Mouse (Mus musculus): Measurements from ENCODE around the gene Ltbp2. TPM values are rescaled to one million over a fixed set of nuclear protein-coding genes. Genes with fewer than 3 reads are reported as not detected.

The Ltbp2 gene
- polyA plus RNA-seq, 1 experiment from 2014 or later = 0.07 TPM

- no peak overlapping the region for H3K27ac ChIP-seq
- H3K36me3 ChIP-seq (ENCODE audit: inconsistent target) = no peaks in the 10 kb centered on the region
- no peak overlapping the region for H3K4me3 ChIP-seq (ENCODE audit: inconsistent target)
- H3K79me2 ChIP-seq (ENCODE audit: inconsistent target) = no peaks in the 10 kb centered on the region
- WGBS (ENCODE audit: missing documents) = 95% methylated on average over 14 of the region's 14 CpGs
Measured at GRCm38 (mm10) chr12:84862136-84862910, 14.0 kb downstream of the Ltbp2 start.

- 91% methylated on average over 17 of the region's 17 CpGs for WGBS (ENCODE audit: missing documents)
- Histone ChIP-seq H3K4me3 (ENCODE audit: inconsistent target) (no peak overlapping the region), H3K79me2 (ENCODE audit: inconsistent target) (no peaks in the 10 kb centered on the region), H3K27ac (no peak overlapping the region), H3K36me3 (ENCODE audit: inconsistent target) (no peaks in the 10 kb centered on the region)
Measured at GRCm38 (mm10) chr12:84858149-84859113, 17.9 kb downstream of the Ltbp2 start.

GRCm38 (mm10) chr12:84857706-84858105 is 18.6 kb downstream of the Ltbp2 start:
- H3K79me2 ChIP-seq (ENCODE audit: inconsistent target) = no peaks in the 10 kb centered on the region
- H3K4me3 ChIP-seq (ENCODE audit: inconsistent target) = no peak overlapping the region
- H3K36me3 ChIP-seq (ENCODE audit: inconsistent target) = no peaks in the 10 kb centered on the region
- WGBS (ENCODE audit: missing documents) = 92% methylated on average over 4 of the region's 4 CpGs
- no peak overlapping the region for H3K27ac ChIP-seq

- H3K27ac ChIP-seq = no peak overlapping the region; the same call in 1 of the 2 replicates
- no peaks in the 10 kb centered on the region for H3K79me2 ChIP-seq (ENCODE audit: inconsistent target)
- H3K4me3 ChIP-seq (ENCODE audit: inconsistent target) = no peak overlapping the region
- no peaks in the 10 kb centered on the region for H3K36me3 ChIP-seq (ENCODE audit: inconsistent target)
- WGBS (ENCODE audit: missing documents) = over 99% methylated on average over 8 of the region's 8 CpGs
Measured at GRCm38 (mm10) chr12:84856532-84856931, 19.8 kb downstream of the Ltbp2 start.

- Histone ChIP-seq H3K4me3 (ENCODE audit: inconsistent target) (no peak overlapping the region), H3K36me3 (ENCODE audit: inconsistent target) (no peaks in the 10 kb centered on the region)
Measured at GRCm38 (mm10) chr12:84855084-84855625, 21.2 kb downstream of the Ltbp2 start.

GRCm38 (mm10) chr12:84854392-84855033 is 21.8 kb downstream of the Ltbp2 start:
- Histone ChIP-seq H3K27ac (peak overlapping the region; percentile 86), H3K79me2 (ENCODE audit: inconsistent target) (no peaks in the 10 kb centered on the region), H3K36me3 (ENCODE audit: inconsistent target) (no peaks in the 10 kb centered on the region), H3K4me3 (ENCODE audit: inconsistent target) (no peak overlapping the region)
- WGBS (ENCODE audit: missing documents) = 27% methylated on average over 4 of the region's 4 CpGs

More at GRCm38 (mm10) chr12:84855084-84855625, 21.2 kb downstream of the Ltbp2 start:
- H3K79me2 ChIP-seq (ENCODE audit: inconsistent target) = no peaks in the 10 kb centered on the region
- peak overlapping the region; percentile 86 for H3K27ac ChIP-seq
- WGBS (ENCODE audit: missing documents) = 45% methylated on average over 4 of the region's 4 CpGs

- WGBS (ENCODE audit: missing documents) = 71% methylated on average over 11 of the region's 11 CpGs
- Histone ChIP-seq H3K4me3 (ENCODE audit: inconsistent target) (no peak overlapping the region), H3K36me3 (ENCODE audit: inconsistent target) (no peaks in the 10 kb centered on the region), H3K79me2 (ENCODE audit: inconsistent target) (no peaks in the 10 kb centered on the region), H3K27ac (no peak overlapping the region)
Measured at GRCm38 (mm10) chr12:84851403-84852040, 24.8 kb downstream of the Ltbp2 start.

GRCm38 (mm10) chr12:84847882-84848281 is 28.4 kb downstream of the Ltbp2 start:
- H3K27ac ChIP-seq = peak overlapping the region; percentile 91
- H3K36me3 ChIP-seq (ENCODE audit: inconsistent target) = no peaks in the 10 kb centered on the region
- no peaks in the 10 kb centered on the region for H3K79me2 ChIP-seq (ENCODE audit: inconsistent target)
- no peak overlapping the region for H3K4me3 ChIP-seq (ENCODE audit: inconsistent target)
- 57% methylated on average over 6 of the region's 6 CpGs for WGBS (ENCODE audit: missing documents)

GRCm38 (mm10) chr12:84847480-84847879 is 28.9 kb downstream of the Ltbp2 start:
- 23% methylated on average over 7 of the region's 7 CpGs for WGBS (ENCODE audit: missing documents)
- H3K4me3 ChIP-seq (ENCODE audit: inconsistent target) = no peak overlapping the region
- H3K79me2 ChIP-seq (ENCODE audit: inconsistent target) = no peaks in the 10 kb centered on the region
- H3K36me3 ChIP-seq (ENCODE audit: inconsistent target) = no peaks in the 10 kb centered on the region
- H3K27ac ChIP-seq = peak overlapping the region; percentile 91

GRCm38 (mm10) chr12:84846594-84847014 is 29.7 kb downstream of the Ltbp2 start:
- peak overlapping the region; percentile 91 for H3K27ac ChIP-seq
- H3K36me3 ChIP-seq (ENCODE audit: inconsistent target) = no peaks in the 10 kb centered on the region
- H3K79me2 ChIP-seq (ENCODE audit: inconsistent target) = no peaks in the 10 kb centered on the region
- 2% methylated on average over 9 of the region's 9 CpGs for WGBS (ENCODE audit: missing documents)
- no peak overlapping the region for H3K4me3 ChIP-seq (ENCODE audit: inconsistent target)

- 99% methylated on average over 6 of the region's 6 CpGs for WGBS (ENCODE audit: missing documents)
- H3K4me3 ChIP-seq (ENCODE audit: inconsistent target) = no peak overlapping the region
- H3K36me3 ChIP-seq (ENCODE audit: inconsistent target) = no peaks in the 10 kb centered on the region
- no peak overlapping the region for H3K27ac ChIP-seq
- H3K79me2 ChIP-seq (ENCODE audit: inconsistent target) = no peaks in the 10 kb centered on the region
Measured at GRCm38 (mm10) chr12:84842706-84843105, 33.6 kb downstream of the Ltbp2 start.

- 95% methylated on average over 15 of the region's 15 CpGs for WGBS (ENCODE audit: missing documents)
- H3K36me3 ChIP-seq (ENCODE audit: inconsistent target) = no peaks in the 10 kb centered on the region
- no peak overlapping the region for H3K27ac ChIP-seq
- H3K4me3 ChIP-seq (ENCODE audit: inconsistent target) = no peak overlapping the region
- no peaks in the 10 kb centered on the region for H3K79me2 ChIP-seq (ENCODE audit: inconsistent target)
Measured at GRCm38 (mm10) chr12:84841158-84842140, 34.9 kb downstream of the Ltbp2 start.

- 63% methylated on average over 3 of the region's 3 CpGs for WGBS (ENCODE audit: missing documents)
Measured at GRCm38 (mm10) chr12:84840734-84841133, 35.6 kb downstream of the Ltbp2 start.

More at GRCm38 (mm10) chr12:84840734-84841133, 35.6 kb downstream of the Ltbp2 start:
- H3K4me3 ChIP-seq (ENCODE audit: inconsistent target) = no peak overlapping the region
- H3K79me2 ChIP-seq (ENCODE audit: inconsistent target) = no peaks in the 10 kb centered on the region
- H3K36me3 ChIP-seq (ENCODE audit: inconsistent target) = no peaks in the 10 kb centered on the region
- no peak overlapping the region for H3K27ac ChIP-seq
